Mouse (Mus musculus): Measurements from ENCODE around the gene Plpp7. TPM values are rescaled to one million over a fixed set of nuclear protein-coding genes. Genes with fewer than 3 reads are reported as not detected.

Plpp7 gene
- 2.8 and 3.8 TPM in 2 replicates for polyA plus RNA-seq (2016; fragmentation: Nextera tagmentation; extraction: Ambion mirVana)

- Histone ChIP-seq H3K27me3 (ENCODE audit: low read depth, poor library complexity, severe bottlenecking) (no peaks in the 10 kb centered on the region; the same call in 1 of the 2 replicates), H3K27ac (peak within 1 kb of the TSS; percentile 64), H3K36me3 (no peaks in the 10 kb centered on the region), H3K4me3 (peak within 1 kb of the TSS; percentile 40), H3K9me3 (replicated peaks) (no peaks in the 10 kb centered on the region), H3K4me1 (peaks cover 11% of the 10 kb centered on the region)
- WGBS = 63% methylated on average over 22 of the region's 22 CpGs
- DNase-seq (ENCODE audit: low spot score) = no peak
Measured at GRCm38 (mm10) chr2:32095351-32096121, at the start of gene Plpp7. TSS of gene Plpp7 (plus strand) at chr2:32095528.

- Histone ChIP-seq H3K27me3 (ENCODE audit: low read depth, poor library complexity, severe bottlenecking) (no peaks in the 10 kb centered on the region), H3K27ac (no peak overlapping the region), H3K9me3 (replicated peaks) (no peaks in the 10 kb centered on the region), H3K4me3 (no peak overlapping the region), H3K36me3 (peaks cover 97% of the 10 kb centered on the region), H3K4me1 (no peaks in the 10 kb centered on the region)
- whole genome bisulfite sequencing = 87% methylated on average over 10 of the region's 10 CpGs
- DNase-seq (ENCODE audit: low spot score) = no peak
Measured at GRCm38 (mm10) chr2:32046009-32046408, 49.3 kb upstream of the Plpp7 start.

- Histone ChIP-seq H3K27ac (no peak overlapping the region), H3K36me3 (peaks cover 97% of the 10 kb centered on the region)
- no peak for DNase-seq (ENCODE audit: low spot score)
Measured at GRCm38 (mm10) chr2:32047323-32047722, 48.0 kb upstream of the Plpp7 start.

GRCm38 (mm10) chr2:32051791-32052190 is 43.5 kb upstream of the Plpp7 start:
- Histone ChIP-seq H3K27ac (no peak overlapping the region), H3K27me3 (ENCODE audit: low read depth, poor library complexity, severe bottlenecking) (no peaks in the 10 kb centered on the region), H3K36me3 (peaks cover 69% of the 10 kb centered on the region), H3K4me1 (no peaks in the 10 kb centered on the region), H3K4me3 (no peak overlapping the region), H3K9me3 (replicated peaks) (no peaks in the 10 kb centered on the region)
- no peak for DNase-seq (ENCODE audit: low spot score)
- WGBS = 81% methylated on average over 8 of the region's 8 CpGs

More at GRCm38 (mm10) chr2:32047323-32047722, 48.0 kb upstream of the Plpp7 start:
- H3K27me3 ChIP-seq (ENCODE audit: low read depth, poor library complexity, severe bottlenecking) = no peaks in the 10 kb centered on the region
- no peaks in the 10 kb centered on the region for H3K9me3 ChIP-seq (replicated peaks)
- WGBS = 94% methylated on average over 10 of the region's 10 CpGs
- H3K4me3 ChIP-seq = no peak overlapping the region
- H3K4me1 ChIP-seq = no peaks in the 10 kb centered on the region

GRCm38 (mm10) chr2:32052418-32052817 is 42.9 kb upstream of the Plpp7 start:
- H3K4me3 ChIP-seq = no peak overlapping the region
- H3K36me3 ChIP-seq = peaks cover 63% of the 10 kb centered on the region
- H3K27me3 ChIP-seq (ENCODE audit: low read depth, poor library complexity, severe bottlenecking) = no peaks in the 10 kb centered on the region
- DNase-seq (ENCODE audit: low spot score) = no peak
- no peak overlapping the region for H3K27ac ChIP-seq
- H3K9me3 ChIP-seq (replicated peaks) = no peaks in the 10 kb centered on the region
- 95% methylated on average over 7 of the region's 7 CpGs for WGBS
- H3K4me1 ChIP-seq = no peaks in the 10 kb centered on the region

GRCm38 (mm10) chr2:32055357-32055965 is 39.9 kb upstream of the Plpp7 start:
- H3K4me1 ChIP-seq = peaks cover 2% of the 10 kb centered on the region; the same call in 1 of the 2 replicates
- H3K27me3 ChIP-seq (ENCODE audit: low read depth, poor library complexity, severe bottlenecking) = no peaks in the 10 kb centered on the region
- no peak for DNase-seq (ENCODE audit: low spot score)
- peaks cover 34% of the 10 kb centered on the region for H3K36me3 ChIP-seq
- WGBS = 75% methylated on average over 7 of the region's 7 CpGs
- no peak overlapping the region for H3K27ac ChIP-seq
- no peaks in the 10 kb centered on the region for H3K9me3 ChIP-seq (replicated peaks)
- H3K4me3 ChIP-seq = no peak overlapping the region

GRCm38 (mm10) chr2:32056524-32056923 is 38.8 kb upstream of the Plpp7 start:
- Histone ChIP-seq H3K27ac (0 out of 2 replicates have a peak overlapping the region, but pooled peaks have one; percentile 14), H3K4me1 (peaks cover 4% of the 10 kb centered on the region; the same call in 1 of the 2 replicates), H3K36me3 (peaks cover 23% of the 10 kb centered on the region), H3K9me3 (replicated peaks) (no peaks in the 10 kb centered on the region), H3K4me3 (no peak overlapping the region), H3K27me3 (ENCODE audit: low read depth, poor library complexity, severe bottlenecking) (no peaks in the 10 kb centered on the region)
- WGBS = 91% methylated on average over 10 of the region's 10 CpGs
- no peak for DNase-seq (ENCODE audit: low spot score)

- Histone ChIP-seq H3K9me3 (replicated peaks) (no peaks in the 10 kb centered on the region), H3K27ac (no peak overlapping the region)
Measured at GRCm38 (mm10) chr2:32057360-32057759, 38.0 kb upstream of the Plpp7 start.

GRCm38 (mm10) chr2:32057794-32058193 is 37.5 kb upstream of the Plpp7 start:
- no peak overlapping the region for H3K27ac ChIP-seq
- WGBS = 78% methylated on average over 4 of the region's 4 CpGs

More at GRCm38 (mm10) chr2:32057360-32057759, 38.0 kb upstream of the Plpp7 start:
- no peak for DNase-seq (ENCODE audit: low spot score)
- Histone ChIP-seq H3K4me3 (no peak overlapping the region), H3K36me3 (peaks cover 15% of the 10 kb centered on the region), H3K4me1 (peaks cover 4% of the 10 kb centered on the region; the same call in 1 of the 2 replicates), H3K27me3 (ENCODE audit: low read depth, poor library complexity, severe bottlenecking) (no peaks in the 10 kb centered on the region)
- 80% methylated on average over 2 of the region's 2 CpGs for whole genome bisulfite sequencing

GRCm38 (mm10) chr2:32058241-32058640 is 37.1 kb upstream of the Plpp7 start:
- DNase-seq (ENCODE audit: low spot score) = no peak
- Histone ChIP-seq H3K36me3 (peaks cover 10% of the 10 kb centered on the region), H3K9me3 (replicated peaks) (no peaks in the 10 kb centered on the region), H3K4me3 (no peak overlapping the region), H3K27ac (no peak overlapping the region), H3K27me3 (ENCODE audit: low read depth, poor library complexity, severe bottlenecking) (no peaks in the 10 kb centered on the region), H3K4me1 (peaks cover 9% of the 10 kb centered on the region; the same call in 1 of the 2 replicates)
- 72% methylated on average over 9 of the region's 9 CpGs for WGBS

More at GRCm38 (mm10) chr2:32057794-32058193, 37.5 kb upstream of the Plpp7 start:
- peaks cover 6% of the 10 kb centered on the region; the same call in 1 of the 2 replicates for H3K4me1 ChIP-seq
- no peak for DNase-seq (ENCODE audit: low spot score)
- peaks cover 11% of the 10 kb centered on the region for H3K36me3 ChIP-seq
- H3K9me3 ChIP-seq (replicated peaks) = no peaks in the 10 kb centered on the region
- H3K27me3 ChIP-seq (ENCODE audit: low read depth, poor library complexity, severe bottlenecking) = no peaks in the 10 kb centered on the region
- no peak overlapping the region for H3K4me3 ChIP-seq

- no peaks in the 10 kb centered on the region for H3K9me3 ChIP-seq (replicated peaks)
- 35% methylated on average over 5 of the region's 5 CpGs for WGBS
- H3K27ac ChIP-seq = no peak overlapping the region
- H3K4me1 ChIP-seq = peaks cover 9% of the 10 kb centered on the region; the same call in 1 of the 2 replicates
- no peaks in the 10 kb centered on the region for H3K27me3 ChIP-seq (ENCODE audit: low read depth, poor library complexity, severe bottlenecking)
- no peak for DNase-seq (ENCODE audit: low spot score)
- H3K36me3 ChIP-seq = peaks cover 6% of the 10 kb centered on the region; the same call in 1 of the 2 replicates
- no peak overlapping the region for H3K4me3 ChIP-seq
Measured at GRCm38 (mm10) chr2:32058716-32059115, 36.6 kb upstream of the Plpp7 start.

- Histone ChIP-seq H3K36me3 (no peaks in the 10 kb centered on the region), H3K27ac (no peak overlapping the region), H3K4me1 (peaks cover 9% of the 10 kb centered on the region; the same call in 1 of the 2 replicates), H3K27me3 (ENCODE audit: low read depth, poor library complexity, severe bottlenecking) (no peaks in the 10 kb centered on the region), H3K4me3 (no peak overlapping the region), H3K9me3 (replicated peaks) (no peaks in the 10 kb centered on the region)
- DNase-seq (ENCODE audit: low spot score) = no peak
- 78% methylated on average over 6 of the region's 6 CpGs for WGBS
Measured at GRCm38 (mm10) chr2:32059613-32060012, 35.7 kb upstream of the Plpp7 start.

- Histone ChIP-seq H3K36me3 (no peaks in the 10 kb centered on the region), H3K27ac (no peak overlapping the region), H3K9me3 (replicated peaks) (no peaks in the 10 kb centered on the region), H3K27me3 (ENCODE audit: low read depth, poor library complexity, severe bottlenecking) (no peaks in the 10 kb centered on the region), H3K4me3 (no peak overlapping the region), H3K4me1 (peaks cover 9% of the 10 kb centered on the region; the same call in 1 of the 2 replicates)
- 77% methylated on average over 6 of the region's 6 CpGs for WGBS
- no peak for DNase-seq (ENCODE audit: low spot score)
Measured at GRCm38 (mm10) chr2:32060228-32060805, 35.0 kb upstream of the Plpp7 start.

Measured in limb, embryonic 10.5 days (tissue).